Comparison of ENCODE assay signal across 13 mouse cellular contexts in genomic region chr1:115964993-115965575, GRCm38 (mm10).
A peak's percentile ranks its signal among the peaks of the same experiment; 100 is the strongest.
DNase-seq lines count a peak whose midpoint lies in the region; TF ChIP-seq lines count a peak whose summit lies in the region.
"Had no signal": no experiment of that assay in that cellular context is flagged by ENCODE, and none has a peak within 500 bp of the region (broad histone marks: within the 10 kb centered on the region; RNA-seq: fewer than 3 reads in every experiment).

No protein-coding gene starts in this region.

- H3K27ac ChIP-seq in left cerebral cortex, adult 2 months = no peak overlapping the region
- H3K27ac ChIP-seq: intestine, embryonic 15.5 days; layer of hippocampus, adult 2 months; neural tube, embryonic 15.5 days had no signal

- TF ChIP-seq CTCF in left cerebral cortex, adult 2 months (IDR thresholded peaks at IDR 0.05) = no peak

- no peak overlapping the region for H3K4me3 ChIP-seq in left cerebral cortex, adult 2 months
- H3K4me3 ChIP-seq: intestine, embryonic 15.5 days; layer of hippocampus, adult 2 months; neural tube, embryonic 15.5 days had no signal

- DNase-seq in cerebellum, postnatal 10 days = peak; percentile 3 to 4
- DNase-seq in cerebellum, adult 11-12 months = no peak
- peak; percentile 15 for DNase-seq in left cerebral cortex, adult 11 months (ENCODE audit: low spot score)
- DNase-seq in left cerebral cortex, adult 2 months (ENCODE audit: extremely low spot score in 1 of 2, low spot score in 2 of 2) = no peak
- peak; percentile 18 to 19 for DNase-seq in heart, postnatal 10 days
- peak; percentile 44 for DNase-seq in skeletal muscle tissue, adult 2 months (ENCODE audit: low read depth, low spot score)
- no peak for DNase-seq in adrenal gland, adult 8-10 months
- DNase-seq in lung, postnatal 14 days = no peak
- DNase-seq: cerebellum, postnatal 36 days; midbrain, embryonic 14.5 days had no signal

- intact Hi-C loops in left cerebral cortex, adult 2 months (cut with DNase I) = no loop called here
- intact Hi-C loops in heart, postnatal 10 days (cut with DNase I) = no loop called here

Comparison
In these comparisons a context has a peak if more than half of its experiments do, and no peak if none do; other contexts are left out.
1. DNase-seq: peak in cerebellum, postnatal 10 days (2 of 2), left cerebral cortex, adult 11 months (single experiment), heart, postnatal 10 days (2 of 2) and skeletal muscle tissue, adult 2 months (single experiment); none in cerebellum, adult 11-12 months (single experiment), left cerebral cortex, adult 2 months (0 of 2), adrenal gland, adult 8-10 months (single experiment) and lung, postnatal 14 days (single experiment).